Mouse (Mus musculus) frontal cortex, postnatal 36 days (tissue): ENCODE measurements around the gene Phf7.

Experiments used
- DNase-seq, 2 experiments: peaks; one replicate each; pipeline ENCODE4 v3.0.0; 2022; ENCODE audit warnings: low spot score in 2 of 2

Gene Phf7

GRCm38 (mm10) chr14:31199599-31199998 lies 51.5 kb downstream of the Phf7 start:
- no peak for DNase-seq

DNA sequence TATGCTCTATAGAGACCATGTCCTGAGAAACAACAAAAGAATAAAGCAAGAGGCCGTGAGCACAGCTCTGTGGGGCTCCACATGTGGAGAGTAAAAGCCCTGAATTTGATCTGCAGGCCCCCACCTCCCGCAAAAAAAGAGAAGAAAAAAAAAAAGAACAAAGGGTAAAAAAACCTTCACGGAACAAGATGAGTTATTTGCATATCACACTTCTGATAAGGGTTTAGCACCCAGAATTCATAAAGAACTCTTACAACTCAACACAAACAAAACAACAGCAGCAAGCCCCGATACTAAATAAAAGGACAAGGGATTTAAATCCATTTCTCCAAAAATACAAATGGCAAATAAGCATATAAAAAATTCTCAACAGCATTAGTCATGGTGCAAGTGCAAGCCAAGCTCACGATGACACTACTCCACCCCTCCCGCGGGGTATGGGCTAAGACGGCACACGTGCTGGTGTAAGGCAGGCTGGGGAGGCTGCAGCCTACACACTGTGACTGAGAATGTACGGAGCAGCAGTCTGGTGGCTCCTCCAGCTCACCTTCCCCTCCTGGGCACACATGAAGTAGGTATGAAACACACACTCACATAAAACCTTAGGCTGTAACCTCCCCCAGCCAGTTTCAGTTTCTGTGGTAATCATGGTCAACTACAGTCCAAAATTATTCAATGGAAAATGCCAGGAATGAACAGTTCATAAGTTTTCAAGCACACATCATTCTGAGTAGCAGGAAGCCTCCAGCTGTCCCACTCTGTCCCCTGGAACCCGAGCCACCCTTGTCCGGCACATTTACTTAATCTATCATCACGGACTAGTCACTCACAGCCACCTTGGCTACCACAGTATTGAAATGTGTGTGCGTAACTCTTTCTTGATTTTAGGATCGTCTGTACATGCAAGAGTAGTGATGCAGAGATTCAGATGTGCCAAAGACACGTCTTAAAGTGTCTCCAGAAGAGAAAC lies 53.3 kb downstream of the Phf7 start:
- DNase-seq, result peak; percentile 53 to 60

DNA sequence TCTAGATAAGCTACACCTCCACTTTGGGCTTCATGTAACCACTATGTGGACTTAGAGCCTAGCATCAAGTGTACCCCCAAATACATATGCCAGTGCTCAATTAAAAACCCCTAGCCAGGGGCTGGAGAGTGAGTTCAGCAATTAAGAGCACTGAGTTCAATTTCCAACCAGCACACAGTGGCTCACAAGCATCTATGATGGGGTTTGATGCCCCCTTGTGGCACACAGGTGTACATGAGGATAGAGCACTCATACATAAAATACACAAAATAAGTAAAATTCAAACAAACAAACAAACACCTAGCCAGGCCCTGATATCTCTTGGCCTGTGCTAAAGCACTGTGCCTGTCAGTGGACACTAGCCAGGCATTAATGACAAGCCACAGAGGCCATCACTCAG lies 55.1 kb downstream of the Phf7 start:
- DNase-seq, result no peak

- DNase-seq, result no peak
Observed at GRCm38 (mm10) chr14:31195521-31195920, 55.6 kb downstream of the Phf7 start.

DNA sequence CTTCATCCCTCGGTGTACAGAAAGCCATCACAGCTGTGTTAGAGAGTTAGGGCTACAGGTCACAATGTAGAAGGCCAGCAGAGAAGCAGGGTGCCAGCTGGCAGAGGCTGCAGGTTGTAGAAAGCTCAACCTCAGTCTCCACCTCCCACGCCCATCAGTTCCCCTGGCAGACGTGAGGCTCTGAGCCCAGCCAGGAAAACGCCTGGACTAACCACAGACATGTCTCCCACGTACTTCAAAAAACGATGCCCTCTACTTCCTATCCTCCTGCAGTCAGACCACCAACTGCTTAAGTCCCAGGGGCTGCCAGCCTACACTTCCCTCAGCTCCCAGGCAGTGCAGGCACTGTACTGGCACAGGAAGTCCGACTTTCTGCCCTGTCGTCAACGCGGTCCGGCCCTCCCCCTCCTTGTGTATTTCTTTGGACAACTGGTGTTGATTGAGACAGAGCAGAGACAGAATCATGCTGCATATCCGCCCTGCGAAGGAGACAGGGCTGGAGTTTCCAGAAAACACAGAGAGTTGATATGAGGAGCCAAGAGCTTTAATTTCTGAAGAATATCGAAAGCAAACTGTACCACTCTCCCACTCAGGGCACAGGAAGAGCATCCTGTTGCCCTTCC lies 56.1 kb downstream of the Phf7 start:
- no peak for DNase-seq

- DNase-seq, result no peak
Observed at GRCm38 (mm10) chr14:31194441-31194840, 56.7 kb downstream of the Phf7 start.

DNA sequence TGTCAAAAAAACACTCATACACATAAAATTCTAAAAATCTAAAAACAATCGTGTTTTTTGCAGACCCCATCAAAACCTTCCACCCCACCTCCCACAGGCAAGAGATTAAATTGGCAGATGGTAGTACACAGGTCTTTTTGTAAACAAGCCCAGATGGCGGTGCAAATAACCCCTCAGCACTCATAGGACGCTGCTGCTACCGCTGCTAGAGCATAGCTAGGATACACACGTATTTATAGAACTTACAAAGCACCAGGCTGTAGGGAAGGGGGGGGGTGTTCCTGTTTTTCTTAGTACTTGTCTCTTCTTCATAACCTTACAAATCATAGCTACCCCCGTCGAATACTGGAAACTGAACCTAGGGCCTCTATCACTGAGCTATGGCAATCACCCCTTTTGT lies 57.3 kb downstream of the Phf7 start:
- DNase-seq, result no peak

- DNase-seq, result no peak
Observed at GRCm38 (mm10) chr14:31191936-31192335, 59.2 kb downstream of the Phf7 start.

- no peak for DNase-seq
Observed at GRCm38 (mm10) chr14:31189348-31189747, 61.8 kb downstream of the Phf7 start.

DNA sequence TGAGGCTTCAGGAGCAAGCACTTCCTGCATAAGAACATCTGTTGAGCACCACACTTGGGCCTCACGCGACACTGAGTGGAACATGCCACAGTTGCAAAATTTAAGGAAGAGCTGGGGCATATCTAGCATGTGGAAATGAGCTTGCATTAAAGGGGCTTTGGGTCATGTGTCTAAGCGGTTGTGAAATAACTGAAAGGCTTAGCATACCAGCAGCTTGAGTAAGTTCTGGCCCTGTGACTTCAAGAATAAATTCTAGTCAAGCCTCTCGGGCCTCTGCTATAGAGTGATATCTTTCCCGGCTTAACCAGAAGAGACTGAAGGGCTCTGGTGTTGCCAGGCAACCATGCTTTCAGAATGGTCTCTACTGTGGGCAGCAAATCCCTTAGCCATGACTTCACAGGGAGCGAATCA lies 62.3 kb downstream of the Phf7 start:
- DNase-seq, result no peak
